Mouse (Mus musculus) CH12.LX (cell line): ENCODE measurements at regions not wholly inside any gene's neighbourhood (a gene's known extent, or its start where the extent isn't known, plus 50 kb on each side); places are given as distances from the start of the nearest gene placed in this dataset.

Source experiments
- DNase-seq: peaks from one replicate; pipeline ENCODE4 v3.0.0-alpha.2; 2013; ENCODE audit errors: extremely low read depth
- H3K27ac ChIP-seq: 2 replicates; pipeline ENCODE4 v1.5.1; 2012; ENCODE audit warnings: low read depth, mild to moderate bottlenecking, control low read depth, moderate library complexity; ENCODE audit not compliant: insufficient read depth
- H3K27me3 ChIP-seq: replicated peaks from 2 replicates; pipeline ENCODE3; 2012; ENCODE audit warnings: inconsistent platforms
- H3K36me3 ChIP-seq, 2 experiments: replicated peaks in 1 of 2; 2 replicates each; pipeline versions ENCODE3 to v1.6.1; 2012; ENCODE audit warnings: inconsistent platforms in 1 of 2, low read length in 1 of 2, mild to moderate bottlenecking in 1 of 2, mixed read lengths in 1 of 2, moderate library complexity in 1 of 2; ENCODE audit not compliant: control insufficient read depth in 1 of 2, insufficient read depth in 1 of 2
- H3K4me1 ChIP-seq, 2 experiments: 2 replicates each; pipeline ENCODE4 v1.6.1; 2012; ENCODE audit warnings: inconsistent platforms in 1 of 2, moderate library complexity in 1 of 2; ENCODE audit not compliant: insufficient read depth in 2 of 2, control insufficient read depth in 1 of 2
- H3K4me2 ChIP-seq: 2 replicates; pipeline ENCODE4 v1.6.1; 2012; ENCODE audit warnings: low read depth, mild to moderate bottlenecking, control low read depth; ENCODE audit not compliant: poor library complexity, insufficient read depth, severe bottlenecking
- H3K4me3 ChIP-seq, 3 experiments: fragments of 150-350 bp in 1 of 3; sonication (generic) in 1 of 3; replicated peaks in 1 of 3; 2 replicates each; pipeline versions ENCODE3 to v1.5.1; 2011 to 2012; ENCODE audit warnings: low read depth in 2 of 3, low read length in 2 of 3, mild to moderate bottlenecking in 2 of 3, moderate library complexity in 2 of 3, control low read depth in 1 of 3, improper control_type of control experiment in 1 of 3, inconsistent platforms in 1 of 3, mixed read lengths in 1 of 3; ENCODE audit not compliant: poor library complexity in 1 of 3
- H3K79me2 ChIP-seq: replicated peaks from 2 replicates; pipeline ENCODE4 v1.6.1; 2012; ENCODE audit warnings: mild to moderate bottlenecking, moderate library complexity; ENCODE audit not compliant: control insufficient read depth, poor library complexity, insufficient read depth, severe bottlenecking; ENCODE audit errors: extremely low read depth
- H3K9ac ChIP-seq: 2 replicates; pipeline ENCODE4 v1.6.1; 2012; ENCODE audit warnings: low read depth, mild to moderate bottlenecking, control low read depth, moderate library complexity; ENCODE audit not compliant: insufficient read depth
- H3K9me3 ChIP-seq: replicated peaks from 2 replicates; pipeline ENCODE3; 2012; ENCODE audit warnings: low read length, inconsistent platforms, mixed read lengths
- ELF1 ChIP-seq: IDR thresholded peaks from 2 replicates; pipeline ENCODE4 v1.6.1; 2014; ENCODE audit warnings: low read depth, mild to moderate bottlenecking, inconsistent platforms, low read length, improper control_type of control experiment
- JUND ChIP-seq: conservative IDR thresholded peaks from 2 replicates; pipeline ENCODE4 v1.6.1; 2011; ENCODE audit warnings: low read depth, low read length, improper control_type of control experiment
- MAX ChIP-seq: IDR thresholded peaks from 2 replicates; pipeline ENCODE4 v1.6.1; 2011; ENCODE audit warnings: low read length, improper control_type of control experiment
- NELFE ChIP-seq: IDR thresholded peaks from 2 replicates; pipeline ENCODE4 v1.6.1; 2011; ENCODE audit warnings: low read depth, low read length, improper control_type of control experiment
- RCOR1 ChIP-seq: conservative IDR thresholded peaks from 2 replicates; pipeline ENCODE4 v1.6.1; 2012; ENCODE audit warnings: low read depth, mild to moderate bottlenecking, inconsistent platforms, low read length, improper control_type of control experiment
- dilution Hi-C: fragments of 300-500 bp; cut with MboI; formaldehyde crosslinking; loops from 2 replicates; pipeline ENCODE4 v1.14.3; 2020; ENCODE audit warnings: low sequenced_read_pairs; ENCODE audit not compliant: extremely low pct_unique_long_range_greater_than_20kb, extremely low pct_ligation_motif_present
- in situ Hi-C: fragments of 300-500 bp; cut with MboI; formaldehyde crosslinking; loops from 3 replicates; pipeline ENCODE4 v1.14.3; 2019; ENCODE audit warnings: low sequenced_read_pairs, low pct_ligation_motif_present, low pct_unique_long_range_greater_than_20kb, mixed read lengths

DNA sequence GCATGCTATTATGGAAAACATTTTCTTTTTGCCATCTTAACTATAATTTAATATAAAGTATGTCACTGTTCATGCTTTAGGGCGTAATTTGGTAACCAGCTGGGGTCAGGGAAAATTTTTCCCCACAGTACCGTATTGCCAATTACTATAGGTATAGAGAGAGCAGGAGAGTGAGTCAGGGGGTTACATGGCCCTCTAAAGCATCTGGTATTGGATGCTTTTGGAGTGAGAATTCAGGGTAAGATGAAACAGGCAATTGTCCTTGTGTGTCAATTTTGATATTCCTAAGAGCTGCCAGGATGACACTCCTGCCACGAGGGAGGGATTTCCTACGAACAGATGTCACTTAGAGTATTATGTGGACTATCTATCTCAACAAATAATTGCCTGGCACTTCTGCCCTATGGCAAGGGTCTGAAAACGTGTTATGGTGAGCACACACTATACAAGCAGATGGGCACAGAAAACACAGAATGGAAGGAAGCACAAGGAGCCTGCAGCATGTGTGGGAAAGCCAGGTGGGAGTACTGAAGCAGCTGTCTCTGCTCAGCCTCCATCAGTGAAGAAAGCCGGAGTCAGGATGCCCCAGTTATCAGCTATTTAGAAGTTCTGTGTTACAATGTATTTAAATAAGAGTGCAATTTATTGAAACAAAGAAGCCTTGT lies 58.7 kb upstream of the Tfec start:
- TF ChIP-seq JUND, result no peak
- no peak for TF ChIP-seq ELF1
- TF ChIP-seq NELFE, result no peak
- TF ChIP-seq RCOR1, result no peak
- TF ChIP-seq MAX, result no peak
- dilution Hi-C loops, result no loop called here
- no peak overlapping the region for H3K27ac ChIP-seq
- H3K27me3 ChIP-seq, result no peaks in the 10 kb centered on the region
- H3K4me2 ChIP-seq, result no peak overlapping the region
- no peaks in the 10 kb centered on the region for H3K79me2 ChIP-seq
- H3K36me3 ChIP-seq, result no peaks in the 10 kb centered on the region
- H3K4me3 ChIP-seq, result no peak overlapping the region
- no peak for DNase-seq
- no peaks in the 10 kb centered on the region for H3K9me3 ChIP-seq
- no peak overlapping the region for H3K9ac ChIP-seq
- peaks cover 0 to 2% of the 10 kb centered on the region in 2 experiments; a peak in 1 of 4 replicates for H3K4me1 ChIP-seq
- in situ Hi-C loops, result no loop called here
